Mouse (Mus musculus) bone marrow, adult 2 months (tissue): Measurements from ENCODE around the gene Psmb9.

Source experiments
- CTCF ChIP-seq: fragments of 200-500 bp; IDR thresholded peaks from 2 replicates; pipeline ENCODE4 v1.5.1; 2011; ENCODE audit warnings: low read length, control low read depth; ENCODE audit not compliant: control insufficient read depth, insufficient read depth
- POLR2A ChIP-seq: fragments of 200-500 bp; IDR thresholded peaks from 2 replicates; pipeline ENCODE4 v1.6.1; 2011; ENCODE audit warnings: low read depth, mild to moderate bottlenecking, control low read depth, low read length, borderline replicate concordance; ENCODE audit not compliant: control insufficient read depth

DNA sequence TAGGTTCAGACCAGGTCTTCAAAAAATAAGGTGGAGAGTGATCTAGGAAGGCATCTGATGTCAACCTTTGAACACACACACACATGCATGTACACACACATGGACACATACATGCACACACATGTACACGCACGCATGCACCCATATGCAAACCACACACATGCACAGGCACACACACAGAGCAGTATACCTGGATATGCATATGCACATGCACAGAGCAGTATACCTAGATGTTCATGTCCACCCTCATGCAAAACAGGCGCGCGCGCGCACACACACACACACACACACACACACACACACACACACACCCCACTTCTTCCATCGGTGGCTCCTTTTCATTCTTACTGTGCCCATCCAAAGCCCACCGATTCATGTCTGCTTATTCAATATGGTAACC is 20.3 kb upstream of the Psmb9 start:
- TF ChIP-seq POLR2A (no peak), CTCF (no peak)
